Mouse (Mus musculus) heart, adult 8-10 months (tissue): ENCODE measurements around the gene Cracr2b. TPM values are rescaled to one million over a fixed set of nuclear protein-coding genes. Genes with fewer than 3 reads are reported as not detected.
"Not testable (repeated sequence)": the region's sequence is repeated elsewhere in the genome, so short reads cannot be mapped to it uniquely, and the experiment has no call there.

Source experiments
- DNase-seq: peaks from one replicate; pipeline ENCODE4 v3.0.0; 2022; ENCODE audit warnings: low spot score
- total RNA-seq, 4 experiments: library from RNA; stranded (reverse); gene quantifications; 2 replicates each; pipeline ENCODE4 v1.2.4; 2022

Gene Cracr2b
- total RNA-seq, 4 experiments from 2014 or later = 17.7 to 24.2 (median 19.1) TPM

DNA sequence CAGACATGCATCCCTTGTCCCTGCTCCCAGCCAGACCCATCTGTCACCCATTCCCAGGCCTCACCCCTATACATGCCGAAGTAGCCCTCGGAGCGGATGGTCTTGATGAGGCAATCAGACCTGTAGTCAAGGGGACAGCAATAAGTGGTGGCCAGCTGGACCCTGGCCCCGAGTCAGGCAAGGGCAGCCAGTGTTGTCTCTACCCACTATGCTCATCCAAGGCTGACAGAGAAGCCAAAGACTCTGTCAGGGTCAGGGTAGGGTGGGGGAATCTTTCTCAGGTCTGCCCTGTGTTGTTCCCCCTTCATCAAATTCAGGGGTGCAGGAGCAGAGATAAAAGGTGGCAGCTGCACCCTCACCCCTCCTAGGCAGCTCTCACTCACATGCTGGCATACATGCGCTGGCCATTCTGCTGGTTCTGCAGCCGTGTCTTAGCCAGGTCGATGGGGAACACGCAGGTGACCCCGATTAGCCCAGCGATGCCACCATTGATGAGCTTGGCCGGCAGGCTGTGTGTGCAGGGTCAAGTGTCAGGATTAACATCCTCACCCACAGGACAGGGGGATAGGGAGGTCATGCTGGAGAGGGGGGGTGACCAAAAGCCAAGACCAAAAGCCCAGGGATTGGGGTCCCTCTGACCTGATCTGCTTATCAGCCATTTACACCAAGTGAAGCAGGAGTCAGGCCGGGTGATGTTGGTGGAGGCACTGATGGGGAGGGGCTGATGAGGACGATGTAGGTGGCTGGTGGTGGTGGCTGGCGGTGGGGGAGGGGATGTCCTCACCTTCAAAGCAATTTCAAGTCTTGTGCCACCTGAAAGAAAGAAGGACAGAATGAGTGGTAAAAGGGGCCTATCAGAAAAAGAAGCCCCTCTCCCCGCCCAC, 27.1 kb upstream of the Cracr2b start:
- no peak for DNase-seq

DNA sequence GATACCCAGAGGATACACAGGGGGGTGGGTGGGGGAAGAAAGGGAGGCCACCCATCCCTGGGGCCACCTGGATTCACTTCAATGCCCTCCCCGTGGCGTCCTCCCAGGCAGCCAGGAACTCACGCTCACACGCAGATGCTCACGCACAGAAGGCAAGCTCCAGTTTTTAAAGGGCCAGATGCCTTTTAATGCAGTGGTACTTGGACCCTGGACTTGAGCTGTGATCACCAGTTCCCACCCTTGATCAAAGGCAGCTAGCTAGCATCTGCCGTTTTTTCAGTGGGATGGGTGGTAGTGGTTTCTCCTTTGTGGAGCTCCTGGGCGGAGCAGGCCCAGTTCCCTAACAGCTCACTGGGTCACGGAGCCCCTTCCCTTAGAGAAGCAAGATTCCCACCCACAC, 26.4 kb upstream of the Cracr2b start:
- DNase-seq = peak; percentile 65

DNA sequence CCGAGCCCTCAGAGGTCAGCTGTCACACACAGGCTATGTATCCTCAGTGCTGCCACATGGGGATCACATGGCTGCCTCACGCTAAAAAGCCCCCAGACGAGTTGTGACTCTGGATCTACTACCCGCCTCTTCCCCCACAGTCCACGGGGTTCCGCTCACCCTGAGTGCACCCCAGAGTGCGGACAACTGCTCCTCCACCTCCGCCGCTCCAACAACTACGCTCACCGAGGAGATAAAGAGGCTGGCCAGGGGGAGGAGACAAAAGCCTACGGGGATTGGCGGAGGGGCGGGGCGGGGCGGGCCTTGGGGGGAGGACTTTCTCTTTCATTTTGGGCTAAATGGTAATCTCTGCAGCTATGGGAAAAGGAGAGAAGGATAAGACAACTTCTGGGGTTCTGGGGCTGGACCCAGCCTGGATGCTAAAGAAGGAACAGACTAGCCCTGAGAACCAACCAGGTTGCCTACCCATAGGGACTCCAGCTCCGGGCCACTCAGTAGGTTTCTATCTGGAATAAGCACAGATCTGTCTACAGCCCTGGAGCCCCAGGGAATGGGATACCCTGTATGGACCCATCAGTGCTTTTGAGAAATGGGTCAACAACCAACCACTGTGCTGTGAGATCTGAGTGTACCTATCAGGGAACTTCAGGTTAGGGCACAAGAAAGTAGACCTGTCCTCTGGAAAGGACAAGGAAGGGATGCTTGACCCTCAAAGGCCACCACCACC, 25.6 kb upstream of the Cracr2b start:
- DNase-seq = peak; percentile 55

DNA sequence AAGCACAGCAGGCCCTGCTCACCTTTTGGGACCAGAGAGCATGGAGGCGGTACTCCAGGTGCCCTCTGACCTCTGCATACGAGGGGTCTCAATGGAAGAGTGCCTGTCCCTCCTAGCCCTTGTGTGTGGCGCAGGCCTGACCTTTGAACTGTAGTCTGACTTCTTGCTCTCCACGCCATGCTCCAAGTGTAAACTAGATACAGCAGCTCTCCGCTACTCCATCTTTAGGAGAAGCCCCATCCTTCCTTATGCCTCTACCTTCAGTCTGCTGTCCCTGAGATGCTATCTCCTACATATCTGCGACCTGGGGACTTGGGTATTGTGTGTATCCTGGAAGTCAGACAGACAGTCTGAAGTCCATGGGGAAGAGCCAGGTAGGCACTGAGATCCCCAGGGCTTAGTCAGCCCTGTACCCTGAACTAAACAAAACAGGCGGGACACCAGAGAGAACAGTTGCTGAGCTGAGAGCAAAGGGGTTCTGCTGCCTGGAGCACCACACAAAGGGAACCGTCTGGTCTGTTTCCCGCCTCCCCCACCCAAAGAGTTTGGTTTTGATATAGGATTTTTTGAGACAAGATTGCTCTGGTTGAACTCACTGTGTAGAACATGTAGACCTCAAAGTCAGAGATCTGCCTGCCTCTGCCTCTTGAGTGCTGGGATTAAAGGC, 24.9 kb upstream of the Cracr2b start:
- DNase-seq = no peak

DNA sequence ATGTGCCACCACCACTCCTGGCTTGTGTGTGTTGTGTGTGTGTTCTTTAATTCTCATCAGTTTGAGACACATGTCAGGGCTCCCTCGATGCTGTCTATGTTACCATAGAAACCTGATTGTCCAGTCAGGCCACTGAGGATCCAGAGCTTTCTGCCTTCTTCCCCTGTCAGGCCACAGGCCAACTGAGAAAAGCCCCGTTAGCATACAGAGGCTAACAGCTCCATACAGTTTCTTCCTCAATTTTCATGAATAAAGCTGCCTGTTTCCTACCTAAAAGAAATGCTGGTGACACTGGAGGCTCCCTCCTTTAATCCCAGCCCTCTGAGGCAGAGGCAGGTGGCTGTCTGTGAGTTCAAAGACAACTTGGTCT, 24.4 kb upstream of the Cracr2b start:
- DNase-seq = no peak

DNA sequence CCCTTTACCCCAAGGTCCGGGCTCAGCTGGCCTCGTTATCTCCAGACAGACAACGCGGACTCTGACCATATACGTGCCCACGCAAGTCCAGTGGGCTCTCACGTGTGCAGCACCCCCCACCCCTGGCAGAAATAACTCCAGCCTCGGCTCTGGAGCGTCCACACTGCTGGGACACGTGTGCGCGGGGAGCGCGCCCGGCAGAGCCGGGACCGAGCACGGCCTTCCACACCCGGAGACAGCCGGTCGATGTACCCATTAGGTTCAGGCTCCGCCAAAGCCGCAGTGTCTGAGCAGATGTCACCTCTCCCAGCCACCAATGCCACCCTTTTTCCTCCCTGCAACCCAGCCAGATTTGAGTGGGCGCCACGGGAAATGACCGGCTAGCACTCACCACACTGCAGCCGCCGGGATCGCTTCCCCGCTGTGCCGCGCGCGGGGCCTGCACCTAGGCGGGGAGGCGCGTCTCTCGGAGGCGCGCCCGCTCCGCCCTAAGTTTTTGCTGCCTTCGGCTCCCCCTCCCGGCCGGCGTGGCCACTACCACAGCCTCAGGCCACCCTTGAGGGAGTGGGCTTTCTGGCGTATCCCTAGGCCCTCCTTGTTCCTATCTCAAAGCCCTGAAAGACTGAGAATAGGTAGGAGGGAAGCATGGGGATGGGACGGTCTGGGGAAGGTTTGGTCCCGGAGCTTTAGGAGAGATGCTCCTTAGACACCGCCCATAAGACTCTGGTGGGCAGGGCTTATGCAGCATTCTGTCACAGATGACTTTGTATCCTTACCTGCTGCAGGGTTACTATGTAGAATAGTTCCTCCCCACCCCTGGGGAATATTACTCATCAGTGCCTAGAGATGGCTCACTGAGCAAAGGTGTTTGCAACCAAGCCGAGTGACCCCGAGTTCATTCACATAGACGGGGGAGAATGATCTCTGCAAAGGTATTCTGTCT, 23.4 kb upstream of the Cracr2b start, which contains the start of gene Slc25a22:
Gene Slc25a22 (minus strand): TSS at position 715 of the 943 bp plus-strand sequence.
- DNase-seq = peak; percentile 74

DNA sequence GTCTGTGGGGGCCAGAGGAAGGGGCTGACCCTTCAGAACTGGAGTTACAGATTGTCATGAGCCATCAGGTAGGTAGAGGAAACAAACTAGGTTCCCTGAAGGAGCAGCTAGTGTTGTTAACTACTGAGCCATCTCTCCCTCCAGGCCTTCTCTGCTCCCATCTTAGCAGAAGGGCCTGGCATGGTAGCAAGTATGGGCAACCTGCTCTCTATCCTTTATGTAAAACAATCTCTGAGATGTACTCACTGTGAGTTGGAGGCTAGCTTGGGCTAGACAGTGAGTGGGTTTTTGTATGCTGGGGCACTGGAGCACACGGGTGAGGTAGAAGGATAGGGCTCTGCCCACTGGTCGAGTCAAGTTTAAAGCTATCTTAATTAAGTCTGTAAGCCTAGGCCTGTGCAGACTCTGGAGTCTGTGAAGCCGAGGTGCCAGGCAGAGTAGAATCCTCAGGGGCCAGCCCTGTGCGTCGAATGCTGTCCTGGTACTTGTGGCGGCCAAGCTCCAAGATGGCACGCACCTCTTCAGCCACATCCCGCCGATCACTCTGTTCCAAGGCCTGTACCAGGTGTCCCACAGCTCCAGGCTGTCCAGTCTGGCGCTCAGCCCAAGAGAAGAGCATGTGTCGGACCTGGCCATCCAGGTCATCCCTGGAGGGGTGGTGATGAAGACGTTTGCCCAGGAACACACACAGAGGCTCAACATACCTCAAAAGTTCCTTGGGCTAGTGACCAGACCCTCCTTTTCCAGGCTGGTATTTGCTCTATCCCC, 22.5 kb upstream of the Cracr2b start:
- no peak for DNase-seq

DNA sequence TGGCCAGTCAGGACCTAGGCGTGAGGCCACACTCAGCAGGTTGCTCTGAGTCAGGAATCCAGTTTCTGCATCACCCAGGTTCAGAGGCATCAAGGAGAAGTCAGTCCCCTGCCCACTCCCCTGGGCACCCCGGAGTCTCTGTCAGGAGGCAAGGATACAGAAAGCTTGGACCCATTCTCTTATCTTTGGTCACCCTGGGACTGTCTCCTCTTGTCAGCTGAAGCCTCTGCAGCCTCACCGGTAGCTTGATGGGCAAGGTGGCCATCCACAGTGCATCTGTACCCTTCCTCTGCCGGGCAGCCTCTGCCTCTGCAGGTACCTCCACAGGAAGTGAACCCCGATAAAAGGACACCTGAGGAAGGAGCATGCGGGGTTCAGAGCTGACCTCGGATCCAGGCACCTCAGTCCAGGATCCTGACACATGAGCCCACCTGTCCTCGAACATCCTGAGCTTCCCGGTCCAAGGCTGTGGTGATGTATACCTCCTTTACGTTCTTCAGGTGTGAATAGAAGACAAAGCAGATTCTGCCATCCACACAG, 21.7 kb upstream of the Cracr2b start:
- no peak for DNase-seq

DNA sequence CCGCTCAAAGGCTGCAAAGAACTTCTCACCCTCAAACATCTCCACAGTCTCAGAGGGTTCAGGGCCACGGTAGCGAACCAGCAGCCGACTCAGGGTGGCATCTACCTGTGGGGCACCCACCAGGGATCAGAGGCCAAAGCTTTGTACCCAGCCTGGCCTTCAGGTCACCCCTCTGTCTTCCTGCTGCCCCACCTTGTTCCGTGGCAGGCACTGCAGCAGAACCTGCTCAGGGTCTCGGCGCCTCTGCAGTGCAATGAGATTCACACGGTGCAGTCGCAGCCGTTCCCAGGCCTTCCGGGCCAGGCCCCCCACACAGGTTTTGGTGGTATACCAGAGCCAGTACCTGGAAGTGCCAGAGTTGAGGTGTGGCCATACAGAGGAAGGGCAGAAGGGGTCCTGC, 21.1 kb upstream of the Cracr2b start:
- no peak for DNase-seq

DNA sequence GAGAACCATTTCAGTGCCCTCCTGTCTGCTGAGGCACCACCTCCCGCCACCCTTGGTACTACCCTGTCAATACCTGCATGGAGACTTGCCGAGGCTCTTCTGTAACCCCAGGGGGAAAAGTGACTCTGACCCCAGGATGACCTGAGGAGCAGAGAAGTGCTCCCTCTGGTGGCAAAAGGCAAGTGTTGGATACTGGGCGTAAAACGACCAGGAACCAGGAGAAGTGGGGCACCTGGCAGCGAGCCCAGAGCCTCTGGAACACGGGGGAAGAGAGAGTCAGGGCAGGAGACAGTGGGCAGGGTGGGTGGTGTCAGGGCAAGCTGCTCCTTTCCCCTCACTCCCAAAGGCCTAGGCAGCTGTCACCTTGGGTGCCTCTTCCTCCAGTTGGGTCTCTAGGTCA, 20.3 kb upstream of the Cracr2b start:
- no peak for DNase-seq

DNA sequence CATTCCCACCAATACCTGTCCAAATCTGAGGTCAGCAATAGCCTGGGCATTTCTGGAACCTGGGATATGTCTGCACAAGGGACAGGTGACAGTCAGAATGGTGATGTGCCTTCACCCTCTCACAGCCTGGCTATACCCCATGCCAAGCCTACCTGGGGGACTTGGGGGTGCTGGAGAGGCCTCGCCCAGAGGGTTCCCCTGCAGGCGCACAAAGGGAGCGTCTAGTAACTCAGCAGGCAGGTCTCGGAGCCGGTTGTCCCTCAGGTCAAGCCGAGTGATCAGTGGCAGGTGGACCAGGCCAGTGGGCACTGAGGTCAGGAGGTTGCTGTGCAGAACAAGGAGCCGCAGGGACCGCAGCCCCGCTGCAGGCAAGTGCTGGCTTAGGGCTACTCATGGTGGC, 19.4 kb upstream of the Cracr2b start:
- no peak for DNase-seq

DNA sequence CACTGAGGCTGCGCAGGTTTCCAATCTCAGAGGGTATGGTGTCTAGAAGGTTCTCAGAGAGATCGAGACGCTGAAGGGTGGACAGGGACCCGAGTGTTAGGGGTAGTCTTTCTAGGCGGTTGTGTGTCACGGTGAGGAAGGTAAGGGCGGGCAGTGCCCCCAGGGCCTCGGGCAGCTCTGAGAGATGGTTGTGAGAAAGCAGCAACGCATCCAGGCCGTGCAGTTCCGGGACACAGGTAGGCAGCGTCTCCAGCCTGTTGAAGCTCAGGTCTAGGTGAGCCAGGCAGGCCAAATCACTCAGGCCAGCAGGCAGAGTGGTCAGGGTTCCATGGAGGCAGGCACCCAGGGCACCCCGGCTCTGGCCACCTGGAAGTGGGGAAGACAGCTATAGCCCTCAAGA, 18.7 kb upstream of the Cracr2b start:
- DNase-seq = no peak

DNA sequence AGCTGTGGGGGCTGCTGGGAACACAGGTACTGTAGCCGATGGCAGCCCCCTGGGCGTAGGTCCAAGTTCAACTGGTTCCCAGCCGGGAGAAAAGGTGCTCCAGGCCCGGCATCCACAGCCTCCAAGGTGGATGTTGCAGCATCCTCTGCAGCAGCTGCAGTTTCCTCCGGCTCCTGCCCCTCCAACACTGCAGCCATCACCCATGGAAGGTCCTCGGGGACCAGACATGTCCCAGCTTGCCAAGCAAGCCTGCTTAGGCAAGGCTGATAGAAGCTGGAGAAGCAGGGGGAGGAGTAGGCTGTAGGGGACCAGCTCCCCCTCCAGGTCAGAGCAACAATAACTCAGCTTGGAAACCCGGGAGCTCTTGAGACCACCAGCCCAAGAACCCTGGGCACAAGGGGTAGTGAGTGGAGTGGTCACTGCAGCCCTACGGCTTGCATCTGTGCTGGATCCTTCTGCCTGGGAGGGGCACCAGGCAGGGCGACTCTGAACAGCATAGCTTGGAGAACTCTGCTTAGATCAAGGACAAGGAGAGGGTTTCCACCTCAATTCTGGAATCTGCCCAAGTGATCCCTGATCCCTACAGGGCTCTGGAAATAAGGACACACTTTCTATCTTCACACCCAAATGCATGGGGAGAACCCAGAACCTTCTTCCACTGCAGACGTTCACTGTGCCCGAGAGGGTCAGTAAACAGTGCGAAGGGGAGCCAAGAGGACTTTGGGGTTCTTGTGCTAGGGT, 17.6 kb upstream of the Cracr2b start:
- no peak for DNase-seq

DNA sequence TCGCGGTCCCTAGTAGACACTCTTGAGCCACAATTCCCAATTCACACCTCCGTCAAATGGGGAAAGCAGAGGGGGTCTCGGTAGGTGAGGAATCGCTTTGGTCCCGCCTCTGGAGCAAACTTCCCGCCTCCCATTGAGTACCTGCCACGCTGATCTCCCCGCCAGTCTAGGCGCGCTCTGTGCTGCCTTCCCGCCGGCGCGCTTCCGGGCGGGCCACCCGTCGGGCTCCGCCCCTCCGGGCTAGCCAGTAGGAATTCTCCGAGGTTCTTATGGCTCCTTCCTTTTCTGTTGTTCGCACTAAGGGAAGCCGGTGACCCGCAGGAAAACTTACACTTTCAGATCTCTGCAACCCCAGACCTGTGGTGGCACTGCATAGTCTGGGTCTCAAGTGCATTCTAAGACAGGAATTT, 17.1 kb upstream of the Cracr2b start, which contains the start of gene Pidd1:
Gene Pidd1 (minus strand): TSS at position 198 of the 410 bp plus-strand sequence.
- DNase-seq = no peak

DNA sequence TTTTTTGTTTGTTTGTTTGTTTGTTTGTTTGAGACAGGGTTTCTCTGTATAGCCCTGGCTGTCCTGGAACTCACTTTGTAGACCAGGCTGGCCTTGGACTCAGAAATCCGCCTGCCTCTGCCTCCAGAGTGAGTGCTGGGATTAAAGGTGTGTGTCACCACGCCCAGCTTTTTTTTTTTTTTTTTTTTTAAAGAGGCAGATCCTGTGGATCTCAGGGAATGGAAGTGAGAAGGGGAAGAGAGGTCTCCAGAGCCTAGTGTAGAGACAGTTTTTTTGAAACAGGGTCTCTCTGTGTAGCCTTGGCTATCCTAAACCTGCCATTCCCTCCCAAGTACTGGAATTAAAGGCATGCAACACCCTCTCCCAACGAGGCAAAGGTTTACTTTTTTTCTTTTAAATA, 14.5 kb upstream of the Cracr2b start:
- not testable (repeated sequence) for DNase-seq

DNA sequence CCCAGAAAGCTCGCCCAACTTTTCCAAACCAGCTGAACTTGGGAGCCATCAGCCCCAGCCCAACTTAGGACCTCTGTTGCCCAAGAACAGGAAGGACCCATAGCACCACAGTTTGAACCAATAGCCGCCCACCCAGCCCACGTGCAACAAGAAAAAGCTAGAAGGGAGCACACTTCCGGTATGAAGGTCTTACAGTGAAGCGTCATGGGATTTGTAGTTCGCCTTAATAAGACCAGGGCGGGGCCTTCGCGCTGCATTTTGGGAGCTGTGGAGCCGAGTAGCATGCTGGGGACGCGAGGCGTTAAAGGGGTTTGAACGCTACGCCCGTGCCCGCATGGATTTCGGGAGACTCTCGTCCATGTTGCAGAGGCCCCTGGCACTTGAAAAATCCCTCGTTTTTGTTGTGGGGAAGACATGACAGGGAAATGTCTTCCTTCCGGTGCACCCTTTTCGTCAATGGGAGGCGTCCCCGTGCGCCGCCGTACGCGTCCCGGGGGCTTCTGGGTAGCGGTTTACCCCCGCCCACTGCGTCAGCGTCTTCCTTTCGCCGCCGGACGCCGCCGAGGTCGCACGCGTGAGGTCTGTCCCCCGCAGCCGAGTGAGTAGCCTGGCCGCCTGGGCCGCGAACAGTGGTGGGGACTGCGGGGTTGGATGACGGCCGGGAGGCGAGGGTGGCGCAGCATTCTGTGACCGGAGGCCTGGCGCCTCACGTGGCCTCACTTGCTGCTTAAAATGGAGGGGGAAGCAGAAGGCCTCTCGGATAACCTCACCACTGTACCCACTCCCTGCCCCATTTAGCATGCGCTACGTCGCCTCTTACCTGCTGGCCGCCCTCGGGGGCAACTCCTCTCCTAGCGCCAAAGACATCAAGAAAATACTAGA, 13.5 kb upstream of the Cracr2b start, which contains the start of gene Rplp2:
Gene Rplp2 (plus strand): TSS at position 261 of the 882 bp plus-strand sequence.
- DNase-seq = peak; percentile 95

DNA sequence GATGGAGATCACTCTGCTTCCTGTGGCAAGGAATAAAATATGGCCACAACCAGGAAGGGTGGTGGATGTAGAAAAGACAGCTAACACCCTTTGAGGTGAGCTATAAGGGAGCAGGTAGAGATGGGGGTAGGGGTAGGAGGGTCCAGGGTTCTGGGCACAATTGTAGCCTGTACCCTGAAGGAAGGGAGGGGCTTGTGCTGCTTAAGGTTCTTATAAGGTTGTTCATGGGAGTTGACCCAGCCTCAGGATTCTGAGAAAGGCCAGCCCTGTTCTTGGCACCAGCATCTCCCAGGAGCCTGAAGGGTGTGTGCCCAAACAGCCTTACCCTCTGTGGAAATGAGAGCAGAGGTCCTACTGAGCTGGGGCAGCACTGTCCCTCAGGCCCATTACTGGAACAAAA, 9.0 kb upstream of the Cracr2b start:
- no peak for DNase-seq

DNA sequence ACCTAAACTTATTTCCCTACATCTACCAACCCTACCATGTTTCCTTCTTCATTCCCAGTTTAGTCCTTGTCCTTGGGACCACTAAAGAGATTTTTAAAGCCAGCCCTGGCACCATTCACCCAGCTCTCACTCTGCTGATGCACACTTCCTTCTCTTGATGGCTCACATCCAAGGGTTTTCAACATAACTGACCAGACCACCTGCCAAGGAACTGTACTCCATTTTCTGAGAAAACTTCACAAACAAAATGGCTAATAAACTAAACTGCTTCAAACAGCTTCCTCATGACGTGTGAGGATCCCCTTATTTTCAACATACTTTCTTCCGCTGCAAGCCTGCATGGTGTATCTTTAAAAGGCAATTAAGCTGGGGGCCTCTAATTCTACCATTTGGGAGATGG, 7.3 kb upstream of the Cracr2b start:
- DNase-seq = no peak
